Mouse (Mus musculus) stomach, adult 2 months (tissue): ENCODE data around the gene Nat8f3. TPM values are rescaled to one million over a fixed set of nuclear protein-coding genes. Genes with fewer than 3 reads are reported as not detected.

Experiments
- polyA plus RNA-seq: library from polyadenylated mRNA; depleted of rRNA; stranded (reverse); fragments of >200 nt; gene quantifications from 2 replicates; pipeline ENCODE4 v1.2.3, GENCODE M21; 2012; rRNA removed

Gene Nat8f3
- polyA plus RNA-seq = 0.24 and 0.26 TPM in 2 replicates

GRCm38 (mm10) chr6:85765532-85765931 lies at the start of gene Nat8f3:
TSS of gene Nat8f3 (minus strand) at chr6:85765754.

GRCm38 (mm10) chr6:85713105-85713504 lies 52.4 kb downstream of the Nat8f3 start, which contains the start of gene Nat8f7:
TSS of gene Nat8f7 (minus strand) at chr6:85713205.

Other genes starting within 250 kb of the Nat8f3 start
- gene Alms1, start 178.2 kb downstream of the Nat8f3 start, polyA plus RNA-seq = 0.03 and 0.10 TPM in 2 replicates
- 2.4 TPM in 1 of 2 replicates, not detected in the other for gene Nat8f7, start 52.5 kb downstream of the Nat8f3 start, polyA plus RNA-seq
- gene Nat8f6, start 55.2 kb upstream of the Nat8f3 start, polyA plus RNA-seq = 0.35 TPM in 1 of 2 replicates, not detected in the other
- gene Nat8f5, start 55.2 kb upstream of the Nat8f3 start, polyA plus RNA-seq = 0.29 TPM in 1 of 2 replicates, not detected in the other
- 0.06 and 0.39 TPM in 2 replicates for gene Nat8, start 66.3 kb upstream of the Nat8f3 start, polyA plus RNA-seq
- not detected in 2 replicates for gene Nat8f2, start 103.4 kb upstream of the Nat8f3 start, polyA plus RNA-seq
- 0.37 TPM in 2 replicates for gene Nat8f4, start 139.1 kb upstream of the Nat8f3 start, polyA plus RNA-seq
- 4.3 and 7.4 TPM in 2 replicates for gene Tprkb, start 146.1 kb upstream of the Nat8f3 start, polyA plus RNA-seq
- gene Nat8f1, start 149.9 kb upstream of the Nat8f3 start, polyA plus RNA-seq = 4.8 and 4.9 TPM in 2 replicates
- gene Dusp11, start 195.9 kb upstream of the Nat8f3 start, polyA plus RNA-seq = 17.4 and 20.1 TPM in 2 replicates